Mouse (Mus musculus) lung, embryonic 14.5 days (tissue): ENCODE data around the gene Prcp. TPM values are rescaled to one million over a fixed set of nuclear protein-coding genes. Genes with fewer than 3 reads are reported as not detected.

Source experiments
- ATAC-seq: fragments of 200-750 bp; cut with Nextera tagmentation; 2 replicates; pipeline ENCODE4 v1.8.0; 2017; ENCODE audit warnings: mild to moderate bottlenecking, moderate TSS enrichment, moderate library complexity; ENCODE audit not compliant: insufficient read depth
- DNase-seq: peaks from one replicate; pipeline ENCODE4 v3.0.0-alpha.2; 2015
- H3K27ac ChIP-seq: fragments of 300-500 bp; sonication (generic); 2 replicates; pipeline ENCODE4 v1.5.1; 2014; ENCODE audit warnings: low read depth, mild to moderate bottlenecking, moderate library complexity
- H3K27me3 ChIP-seq: fragments of 300-500 bp; sonication (generic); 2 replicates; pipeline ENCODE4 v1.6.1; 2014; ENCODE audit warnings: low read length, control low read depth; ENCODE audit not compliant: insufficient read depth
- H3K36me3 ChIP-seq: fragments of 300-500 bp; sonication (generic); 2 replicates; pipeline ENCODE4 v1.6.1; 2014; ENCODE audit warnings: control low read depth; ENCODE audit not compliant: insufficient read depth
- H3K4me1 ChIP-seq: fragments of 300-500 bp; sonication (generic); 2 replicates; pipeline ENCODE4 v1.6.1; 2014; ENCODE audit warnings: antibody characterized with exemption, control low read depth; ENCODE audit not compliant: insufficient read depth
- H3K4me2 ChIP-seq: fragments of 300-500 bp; sonication (generic); 2 replicates; pipeline ENCODE4 v1.6.1; 2014; ENCODE audit warnings: mild to moderate bottlenecking
- H3K4me3 ChIP-seq: fragments of 300-500 bp; sonication (generic); 2 replicates; pipeline ENCODE4 v1.5.1; 2014; ENCODE audit warnings: low read depth, low read length
- H3K9ac ChIP-seq: fragments of 300-500 bp; sonication (generic); 2 replicates; pipeline ENCODE4 v1.6.1; 2014
- H3K9me3 ChIP-seq: fragments of 300-500 bp; sonication (generic); 2 replicates; pipeline ENCODE4 v1.6.1; 2016; ENCODE audit warnings: low read depth, low read length, control low read depth
- CTCF ChIP-seq: IDR thresholded peaks from 2 replicates; pipeline ENCODE4 v1.5.1; 2016; ENCODE audit warnings: antibody characterized with exemption, low read depth
- WGBS: fragments of 180-500 bp; shearing (Covaris S2); extraction: QIAGEN DNeasy Blood & Tissue Kit; methylation state at CpG from one replicate; pipeline ENCODE4 v1.1.7; 2014; 5-methylcytosine and 5-hydroxymethylcytosine counted together
- polyA plus RNA-seq: library from polyadenylated mRNA; unstranded; fragments of >200 nt; fragmentation: Nextera tagmentation; extraction: Ambion mirVana; gene quantifications from 2 replicates; pipeline ENCODE4 v1.2.1, GENCODE M21; 2014

Gene Prcp
- polyA plus RNA-seq, 1 experiment from 2014 or later, result 42.2 TPM

GRCm38 (mm10) chr7:92950775-92951174, 76.5 kb downstream of the Prcp start:
- TF ChIP-seq CTCF, result no peak
- DNase-seq (peak; percentile 33), ATAC-seq (peak; percentile 83; the same call in 1 of the 2 replicates)
- Histone ChIP-seq H3K27me3 (no peaks in the 10 kb centered on the region), H3K27ac (no peak overlapping the region), H3K36me3 (no peaks in the 10 kb centered on the region), H3K4me1 (no peaks in the 10 kb centered on the region), H3K4me3 (no peak overlapping the region), H3K4me2 (no peak overlapping the region), H3K9me3 (no peaks in the 10 kb centered on the region), H3K9ac (no peak overlapping the region)
- 69% methylated on average over 3 of the region's 3 CpGs for WGBS

GRCm38 (mm10) chr7:92952210-92952609, 77.9 kb downstream of the Prcp start:
- DNase-seq (no peak), ATAC-seq (no peak)
- Histone ChIP-seq H3K36me3 (no peaks in the 10 kb centered on the region), H3K9me3 (no peaks in the 10 kb centered on the region), H3K9ac (no peak overlapping the region), H3K4me2 (no peak overlapping the region), H3K4me1 (no peaks in the 10 kb centered on the region), H3K4me3 (no peak overlapping the region), H3K27me3 (no peaks in the 10 kb centered on the region), H3K27ac (peak overlapping the region; percentile 9; the same call in 1 of the 2 replicates)
- 63% methylated on average over 2 of the region's 2 CpGs for WGBS
- TF ChIP-seq CTCF, result no peak

- Histone ChIP-seq H3K36me3 (no peaks in the 10 kb centered on the region), H3K27me3 (no peaks in the 10 kb centered on the region), H3K27ac (no peak overlapping the region), H3K4me2 (no peak overlapping the region), H3K4me1 (no peaks in the 10 kb centered on the region), H3K4me3 (no peak overlapping the region), H3K9me3 (no peaks in the 10 kb centered on the region), H3K9ac (no peak overlapping the region)
- 60% methylated on average over 3 of the region's 3 CpGs for WGBS
- peak; percentile 36 for DNase-seq
- ATAC-seq, result no peak
- TF ChIP-seq CTCF, result no peak
Observed at GRCm38 (mm10) chr7:92959758-92960157, 85.5 kb downstream of the Prcp start.

- no peaks in the 10 kb centered on the region for H3K9me3 ChIP-seq
- no peak overlapping the region for H3K4me3 ChIP-seq
- no peak for ATAC-seq
- H3K36me3 ChIP-seq, result no peaks in the 10 kb centered on the region
- no peaks in the 10 kb centered on the region for H3K27me3 ChIP-seq
- TF ChIP-seq CTCF, result no peak
- H3K4me2 ChIP-seq, result no peak overlapping the region
- H3K9ac ChIP-seq, result no peak overlapping the region
- no peak for DNase-seq
- no peak overlapping the region for H3K27ac ChIP-seq
- 59% methylated on average over 1 of the region's 1 CpGs for WGBS
- no peaks in the 10 kb centered on the region for H3K4me1 ChIP-seq
Observed at GRCm38 (mm10) chr7:92961876-92962275, 87.6 kb downstream of the Prcp start.

GRCm38 (mm10) chr7:92964754-92965501, 90.7 kb downstream of the Prcp start:
- 76% methylated on average over 3 of the region's 3 CpGs for WGBS
- H3K9me3 ChIP-seq, result no peaks in the 10 kb centered on the region
- DNase-seq (peak; percentile 94), ATAC-seq (no peak; the same call in 1 of the 2 replicates)
- no peak overlapping the region for H3K27ac ChIP-seq
- no peak overlapping the region for H3K4me2 ChIP-seq
- H3K4me3 ChIP-seq, result no peak overlapping the region
- H3K4me1 ChIP-seq, result no peaks in the 10 kb centered on the region
- no peaks in the 10 kb centered on the region for H3K27me3 ChIP-seq
- TF ChIP-seq CTCF, result peak; percentile 69
- H3K36me3 ChIP-seq, result no peaks in the 10 kb centered on the region
- H3K9ac ChIP-seq, result no peak overlapping the region

GRCm38 (mm10) chr7:92967381-92968127, 93.3 kb downstream of the Prcp start:
- 71% methylated on average over 10 of the region's 10 CpGs for WGBS
- Histone ChIP-seq H3K36me3 (no peaks in the 10 kb centered on the region), H3K27ac (no peak overlapping the region), H3K4me2 (no peak overlapping the region), H3K9me3 (no peaks in the 10 kb centered on the region), H3K4me1 (no peaks in the 10 kb centered on the region), H3K9ac (no peak overlapping the region), H3K4me3 (no peak overlapping the region), H3K27me3 (no peaks in the 10 kb centered on the region)
- peak; percentile 64 for TF ChIP-seq CTCF
- ATAC-seq, result no peak
- DNase-seq, result peak; percentile 50

DNA sequence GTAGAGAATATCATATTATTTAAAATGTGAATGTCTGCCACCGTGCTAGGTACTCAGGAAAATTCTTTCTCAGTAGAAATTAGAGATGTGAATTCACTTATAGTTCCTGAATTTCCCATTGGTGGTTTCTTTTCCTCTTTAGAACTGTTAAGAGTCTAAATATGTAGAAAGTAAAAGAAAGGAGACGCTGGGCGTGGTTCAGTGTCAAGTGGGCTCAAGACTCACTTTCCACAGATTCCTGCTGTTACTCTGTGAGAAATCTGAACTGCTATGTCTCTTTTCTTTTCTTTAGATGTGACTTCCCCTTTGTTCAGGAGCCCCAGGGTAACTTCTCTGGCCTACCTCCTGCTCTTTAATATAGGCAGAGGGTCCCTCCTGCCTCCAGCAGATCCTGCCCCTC, 103.2 kb downstream of the Prcp start:
- no peak for DNase-seq
- no peaks in the 10 kb centered on the region for H3K9me3 ChIP-seq
- H3K36me3 ChIP-seq, result no peaks in the 10 kb centered on the region
- ATAC-seq, result no peak
- H3K9ac ChIP-seq, result no peak overlapping the region
- 74% methylated on average over 3 of the region's 3 CpGs for WGBS
- no peaks in the 10 kb centered on the region for H3K27me3 ChIP-seq
- no peak overlapping the region for H3K4me3 ChIP-seq
- no peak for TF ChIP-seq CTCF
- no peak overlapping the region for H3K27ac ChIP-seq
- H3K4me2 ChIP-seq, result no peak overlapping the region
- no peaks in the 10 kb centered on the region for H3K4me1 ChIP-seq
